In the genomic region with DNA sequence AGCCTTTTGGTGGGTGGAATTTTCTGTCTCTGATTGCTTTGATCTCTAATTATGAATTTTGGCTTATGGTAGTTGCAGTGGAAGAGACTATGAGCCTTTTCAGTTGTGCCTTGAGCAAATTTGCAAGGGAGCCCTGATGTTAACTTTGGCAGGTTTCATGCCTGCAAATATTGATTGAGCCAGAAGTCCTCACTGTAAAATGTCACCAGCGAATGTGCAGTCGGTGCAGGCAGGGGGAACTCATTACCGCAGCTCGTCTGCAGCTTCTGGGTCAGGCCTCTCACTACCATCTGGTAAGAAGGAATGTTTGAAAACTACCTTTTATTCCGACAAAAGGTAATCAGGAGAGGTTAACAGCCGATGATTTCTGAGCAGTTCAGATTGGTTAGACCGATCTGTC, we compare ENCODE assay signal across 20 mouse cellular contexts. TPM values are rescaled to one million over a fixed set of nuclear protein-coding genes. Genes with fewer than 3 reads are reported as not detected.
A peak's percentile ranks its signal among the peaks of the same experiment; 100 is the strongest.
DNase-seq lines count a peak whose midpoint lies in the region; ATAC-seq and TF ChIP-seq lines count a peak whose summit lies in the region.
"Had no signal": no experiment of that assay in that cellular context is flagged by ENCODE, and none has a peak within 500 bp of the region (broad histone marks: within the 10 kb centered on the region; RNA-seq: fewer than 3 reads in every experiment).

No protein-coding gene starts in this region.

- H3K4me1 ChIP-seq in forebrain, embryonic 14.5 days (ENCODE audit: control insufficient read depth, insufficient read depth, low read length) = peaks cover 10% of the 10 kb centered on the region
- H3K4me1 ChIP-seq in forebrain, postnatal 0 days (ENCODE audit: insufficient read depth) = 0 out of 2 replicates have a peak, but pooled peaks cover 4% of the 10 kb centered on the region
- peaks cover 40% of the 10 kb centered on the region for H3K4me1 ChIP-seq in limb, embryonic 12.5 days (replicated peaks)
- H3K4me1 ChIP-seq in limb, embryonic 10.5 days = peaks cover 26% of the 10 kb centered on the region
- H3K4me1 ChIP-seq in hindbrain, embryonic 16.5 days (ENCODE audit: control insufficient read depth, insufficient read depth, low read depth, low read length) = peaks cover 20% of the 10 kb centered on the region
- peaks cover 17% of the 10 kb centered on the region for H3K4me1 ChIP-seq in midbrain, postnatal 0 days (ENCODE audit: insufficient read depth, low read length)

- H3K9ac ChIP-seq in forebrain, embryonic 14.5 days (ENCODE audit: low read length) = no peak overlapping the region
- no peak overlapping the region for H3K9ac ChIP-seq in forebrain, postnatal 0 days
- no peak overlapping the region for H3K9ac ChIP-seq in limb, embryonic 12.5 days (replicated peaks)
- H3K9ac ChIP-seq in hindbrain, embryonic 16.5 days (ENCODE audit: low read depth, low read length) = no peak overlapping the region
- H3K9ac ChIP-seq in midbrain, postnatal 0 days (replicated peaks; ENCODE audit: low read length, poor library complexity, severe bottlenecking) = no peak overlapping the region
- H3K9ac ChIP-seq: heart, embryonic 15.5 days; limb, embryonic 13.5 days had no signal

- no peak overlapping the region for H3K4me2 ChIP-seq in forebrain, embryonic 14.5 days (ENCODE audit: low read length)
- H3K4me2 ChIP-seq in forebrain, postnatal 0 days (ENCODE audit: low read depth) = no peak overlapping the region
- no peak overlapping the region for H3K4me2 ChIP-seq in limb, embryonic 12.5 days
- no peak overlapping the region for H3K4me2 ChIP-seq in hindbrain, embryonic 16.5 days (ENCODE audit: low read length)
- no peak overlapping the region for H3K4me2 ChIP-seq in midbrain, postnatal 0 days (ENCODE audit: low read depth, low read length, poor library complexity, severe bottlenecking)
- H3K4me2 ChIP-seq: heart, embryonic 15.5 days; limb, embryonic 13.5 days had no signal

- no peak overlapping the region for H3K4me3 ChIP-seq in forebrain, embryonic 14.5 days (ENCODE audit: low read depth, low read length)
- no peak overlapping the region for H3K4me3 ChIP-seq in forebrain, postnatal 0 days (ENCODE audit: low read depth, low read length)
- H3K4me3 ChIP-seq in limb, embryonic 12.5 days (replicated peaks) = no peak overlapping the region
- H3K4me3 ChIP-seq in limb, embryonic 10.5 days = no peak overlapping the region
- no peak overlapping the region for H3K4me3 ChIP-seq in hindbrain, embryonic 16.5 days (ENCODE audit: low read length)
- H3K4me3 ChIP-seq in midbrain, postnatal 0 days (ENCODE audit: low read depth, low read length) = no peak overlapping the region
- H3K4me3 ChIP-seq: heart, embryonic 15.5 days; limb, embryonic 13.5 days had no signal

- 0 out of 2 replicates have a peak, but pooled peaks have one; percentile 37 for ATAC-seq in forebrain, embryonic 14.5 days
- no peak for ATAC-seq in forebrain, postnatal 0 days
- no peak for ATAC-seq in limb, embryonic 12.5 days (ENCODE audit: insufficient number of reproducible peaks, insufficient read depth, low FRiP score, low TSS enrichment, low read depth)
- ATAC-seq in hindbrain, embryonic 16.5 days = peak; percentile 22; the same call in 1 of the 2 replicates
- ATAC-seq in midbrain, postnatal 0 days (ENCODE audit: low FRiP score) = no peak
- ATAC-seq: activated CD4-positive, CD25-positive, alpha-beta regulatory T cell, adult 4 months had no signal

- no peaks in the 10 kb centered on the region for H3K9me3 ChIP-seq in forebrain, embryonic 14.5 days (replicated peaks; ENCODE audit: control insufficient read depth, low read length)
- H3K9me3 ChIP-seq in forebrain, postnatal 0 days (ENCODE audit: low read length) = no peaks in the 10 kb centered on the region
- no peaks in the 10 kb centered on the region for H3K9me3 ChIP-seq in limb, embryonic 12.5 days
- H3K9me3 ChIP-seq in limb, embryonic 10.5 days (replicated peaks) = no peaks in the 10 kb centered on the region
- no peaks in the 10 kb centered on the region for H3K9me3 ChIP-seq in hindbrain, embryonic 16.5 days (ENCODE audit: control insufficient read depth, low read length)
- no peaks in the 10 kb centered on the region for H3K9me3 ChIP-seq in midbrain, postnatal 0 days (ENCODE audit: low read length)
- H3K9me3 ChIP-seq: heart, embryonic 15.5 days; limb, embryonic 13.5 days had no signal

- TF ChIP-seq CTCF in forebrain, postnatal 0 days (IDR thresholded peaks at IDR 0.05; ENCODE audit: low read depth) = no peak
- no peak for TF ChIP-seq CTCF in midbrain, postnatal 0 days (IDR thresholded peaks at IDR 0.05)

- 60% methylated on average over 7 of the region's 7 CpGs for WGBS in forebrain, embryonic 14.5 days
- 45% methylated on average over 7 of the region's 7 CpGs for WGBS in forebrain, postnatal 0 days
- 45% methylated on average over 7 of the region's 7 CpGs for WGBS in limb, embryonic 12.5 days
- WGBS in limb, embryonic 10.5 days = 80% methylated on average over 7 of the region's 7 CpGs
- 44% methylated on average over 7 of the region's 7 CpGs for WGBS in hindbrain, embryonic 16.5 days
- WGBS in midbrain, postnatal 0 days = 58% methylated on average over 7 of the region's 7 CpGs

- no peak overlapping the region for H3K27ac ChIP-seq in forebrain, embryonic 14.5 days (ENCODE audit: low read depth, low read length)
- no peak overlapping the region for H3K27ac ChIP-seq in forebrain, postnatal 0 days (ENCODE audit: low read depth, low read length)
- 0 out of 2 replicates have a peak overlapping the region, but pooled peaks have one; percentile 1 for H3K27ac ChIP-seq in limb, embryonic 12.5 days
- H3K27ac ChIP-seq in limb, embryonic 10.5 days = no peak overlapping the region
- peak overlapping the region; percentile 60 for H3K27ac ChIP-seq in hindbrain, embryonic 16.5 days (ENCODE audit: low read depth, low read length)
- H3K27ac ChIP-seq in midbrain, postnatal 0 days (ENCODE audit: low read depth, low read length) = peak overlapping the region; percentile 38; the same call in 1 of the 2 replicates
- H3K27ac ChIP-seq: heart, embryonic 15.5 days; limb, embryonic 13.5 days; macrophage had no signal

- DNase-seq in forebrain, embryonic 14.5 days (ENCODE audit: low spot score) = peak; percentile 41
- DNase-seq in forebrain, postnatal 0 days = no peak
- DNase-seq in limb, embryonic 10.5 days (ENCODE audit: low spot score) = no peak
- peak; percentile 34 for DNase-seq in midbrain, postnatal 0 days (ENCODE audit: low spot score)
- DNase-seq in spleen, postnatal 14 days (ENCODE audit: low spot score in 2 of 2) = no peak
- no peak for DNase-seq in kidney, postnatal 14 days
- DNase-seq: adrenal gland, postnatal 36 days; cerebellum, postnatal 25 days; kidney, adult 9 months; lung, adult 18-20 months; right cerebral cortex, adult 18-20 months; spleen, adult 18-20 months; thymus, postnatal 14 days had no signal

- no peaks in the 10 kb centered on the region for H3K36me3 ChIP-seq in forebrain, embryonic 14.5 days (ENCODE audit: control insufficient read depth, insufficient read depth, low read length)
- H3K36me3 ChIP-seq in forebrain, postnatal 0 days (ENCODE audit: insufficient read depth) = no peaks in the 10 kb centered on the region
- H3K36me3 ChIP-seq in limb, embryonic 12.5 days = no peaks in the 10 kb centered on the region
- no peaks in the 10 kb centered on the region for H3K36me3 ChIP-seq in limb, embryonic 10.5 days
- H3K36me3 ChIP-seq in hindbrain, embryonic 16.5 days (ENCODE audit: control insufficient read depth, insufficient read depth, low read length) = no peaks in the 10 kb centered on the region
- H3K36me3 ChIP-seq in midbrain, postnatal 0 days (ENCODE audit: insufficient read depth, low read length) = no peaks in the 10 kb centered on the region
- H3K36me3 ChIP-seq: heart, embryonic 15.5 days; limb, embryonic 13.5 days had no signal

- H3K27me3 ChIP-seq in forebrain, embryonic 14.5 days (replicated peaks; ENCODE audit: control insufficient read depth, insufficient read depth, low read length) = no peaks in the 10 kb centered on the region
- no peaks in the 10 kb centered on the region for H3K27me3 ChIP-seq in forebrain, postnatal 0 days (ENCODE audit: insufficient read depth, low read length)
- H3K27me3 ChIP-seq in limb, embryonic 12.5 days = no peaks in the 10 kb centered on the region
- H3K27me3 ChIP-seq in limb, embryonic 10.5 days (ENCODE audit: low read depth, poor library complexity, severe bottlenecking) = no peaks in the 10 kb centered on the region
- H3K27me3 ChIP-seq in hindbrain, embryonic 16.5 days (replicated peaks; ENCODE audit: control insufficient read depth, insufficient read depth, low read length) = no peaks in the 10 kb centered on the region
- no peaks in the 10 kb centered on the region for H3K27me3 ChIP-seq in midbrain, postnatal 0 days (ENCODE audit: insufficient read depth, low read length)
- H3K27me3 ChIP-seq: CH12.LX; heart, embryonic 15.5 days; limb, embryonic 13.5 days had no signal

RNA-seq across cellular contexts. Expression of a gene that starts 29.4 kb away (rescaled TPM):
- 86.7 and 89.4 TPM in 2 replicates for polyA plus RNA-seq in forebrain, embryonic 14.5 days (2014; fragmentation: Nextera tagmentation; extraction: Ambion mirVana)
- 43.8 and 49.9 TPM in 2 replicates for total RNA-seq in forebrain, postnatal 0 days (2014; rRNA removed)
- polyA plus RNA-seq in forebrain, postnatal 0 days (2015; fragmentation: Nextera tagmentation; extraction: Ambion mirVana) = 48.2 and 49.5 TPM in 2 replicates
- 76.6 and 79.3 TPM in 2 replicates for polyA plus RNA-seq in limb, embryonic 12.5 days (2016; fragmentation: Nextera tagmentation; extraction: Ambion mirVana)
- polyA plus RNA-seq in limb, embryonic 10.5 days (2016; fragmentation: Nextera tagmentation; extraction: Ambion mirVana) = 90.7 and 97.8 TPM in 2 replicates
- polyA plus RNA-seq in hindbrain, embryonic 16.5 days (2015; fragmentation: Nextera tagmentation; extraction: Ambion mirVana) = 53.0 and 58.8 TPM in 2 replicates
- total RNA-seq in midbrain, postnatal 0 days (2014; rRNA removed) = 33.7 and 40.0 TPM in 2 replicates
- polyA plus RNA-seq in midbrain, postnatal 0 days (2015; fragmentation: Nextera tagmentation; extraction: Ambion mirVana) = 44.7 and 45.5 TPM in 2 replicates

Comparison
In these comparisons a context has a peak if more than half of its experiments do, and no peak if none do; other contexts are left out.
1. ATAC-seq: peak in forebrain, embryonic 14.5 days (single experiment) and hindbrain, embryonic 16.5 days (single experiment); none in forebrain, postnatal 0 days (single experiment), limb, embryonic 12.5 days (single experiment) and midbrain, postnatal 0 days (single experiment).
2. DNase-seq: peak in forebrain, embryonic 14.5 days (single experiment) and midbrain, postnatal 0 days (single experiment); none in forebrain, postnatal 0 days (single experiment), limb, embryonic 10.5 days (single experiment), spleen, postnatal 14 days (0 of 2) and kidney, postnatal 14 days (single experiment).
3. H3K27ac ChIP-seq: peak in limb, embryonic 12.5 days (single experiment), hindbrain, embryonic 16.5 days (single experiment) and midbrain, postnatal 0 days (single experiment); none in forebrain, embryonic 14.5 days (single experiment), forebrain, postnatal 0 days (single experiment) and limb, embryonic 10.5 days (single experiment).